Mouse (Mus musculus): ENCODE measurements around the gene Map3k1. TPM values are rescaled to one million over a fixed set of nuclear protein-coding genes. Genes with fewer than 3 reads are reported as not detected.
"Not testable (repeated sequence)": the region's sequence is repeated elsewhere in the genome, so short reads cannot be mapped to it uniquely, and the experiment has no call there.

Map3k1 gene
- polyA plus RNA-seq, 1 experiment = 15.2 TPM

GRCm38 (mm10) chr13:111725165-111726077 lies 83.4 kb downstream of the Map3k1 start:
- DNase-seq (ENCODE audit: low read depth) = peak; percentile 99

GRCm38 (mm10) chr13:111724811-111725164 lies 84.0 kb downstream of the Map3k1 start:
- no peak for DNase-seq (ENCODE audit: low read depth)
- TF ChIP-seq POLR2A (IDR thresholded peaks at IDR 0.05; ENCODE audit: borderline replicate concordance, extremely low read depth, insufficient read depth, insufficient read length, poor library complexity, severe bottlenecking) = no peak
- no peak for TF ChIP-seq CTCF (IDR thresholded peaks at IDR 0.05; ENCODE audit: borderline replicate concordance, extremely low read depth, insufficient read depth, insufficient read length)

More at GRCm38 (mm10) chr13:111725165-111726077, 83.4 kb downstream of the Map3k1 start:
- TF ChIP-seq CTCF (IDR thresholded peaks at IDR 0.05; ENCODE audit: borderline replicate concordance, extremely low read depth, insufficient read depth, insufficient read length) (no peak), POLR2A (IDR thresholded peaks at IDR 0.05; ENCODE audit: borderline replicate concordance, extremely low read depth, insufficient read depth, insufficient read length, poor library complexity, severe bottlenecking) (0 out of 2 replicates have a peak, but pooled peaks have one; percentile 7)

- DNase-seq (ENCODE audit: low read depth) = no peak
- TF ChIP-seq CTCF (IDR thresholded peaks at IDR 0.05; ENCODE audit: borderline replicate concordance, extremely low read depth, insufficient read depth, insufficient read length) = no peak
- no peak for TF ChIP-seq POLR2A (IDR thresholded peaks at IDR 0.05; ENCODE audit: borderline replicate concordance, extremely low read depth, insufficient read depth, insufficient read length, poor library complexity, severe bottlenecking)
Measured at GRCm38 (mm10) chr13:111719726-111720125, 89.1 kb downstream of the Map3k1 start.

- TF ChIP-seq POLR2A (IDR thresholded peaks at IDR 0.05; ENCODE audit: borderline replicate concordance, extremely low read depth, insufficient read depth, insufficient read length, poor library complexity, severe bottlenecking) (no peak), CTCF (IDR thresholded peaks at IDR 0.05; ENCODE audit: borderline replicate concordance, extremely low read depth, insufficient read depth, insufficient read length) (no peak)
- DNase-seq (ENCODE audit: low read depth) = no peak
Measured at GRCm38 (mm10) chr13:111710531-111710930, 98.3 kb downstream of the Map3k1 start.

GRCm38 (mm10) chr13:111703952-111704351 lies 104.8 kb downstream of the Map3k1 start:
- not testable (repeated sequence) for DNase-seq (ENCODE audit: low read depth)

GRCm38 (mm10) chr13:111703396-111703795 lies 105.4 kb downstream of the Map3k1 start:
- no peak for DNase-seq (ENCODE audit: low read depth)
- TF ChIP-seq CTCF (IDR thresholded peaks at IDR 0.05; ENCODE audit: borderline replicate concordance, extremely low read depth, insufficient read depth, insufficient read length) (no peak), POLR2A (IDR thresholded peaks at IDR 0.05; ENCODE audit: borderline replicate concordance, extremely low read depth, insufficient read depth, insufficient read length, poor library complexity, severe bottlenecking) (no peak)

Other genes with a start within 250 kb of the Map3k1 start
- gene Gm10198, start 216.2 kb downstream of the Map3k1 start, polyA plus RNA-seq (2012; rRNA removed) = not detected in 2 replicates
- 13.9 and 17.2 TPM in 2 replicates for gene Mier3, start 128.0 kb downstream of the Map3k1 start, polyA plus RNA-seq (2012; rRNA removed)